In genomic region chr15:79148533-79148932, GRCm38 (mm10) we compare ENCODE assay signal across 9 mouse cellular contexts. TPM values are rescaled to one million over a fixed set of nuclear protein-coding genes. Genes with fewer than 3 reads are reported as not detected.
DNase-seq lines count a peak whose midpoint lies in the region; ATAC-seq lines count a peak whose summit lies in the region.
"Had no signal": no experiment of that assay in that cellular context is flagged by ENCODE, and none has a peak within 500 bp of the region (broad histone marks: within the 10 kb centered on the region; RNA-seq: fewer than 3 reads in every experiment).

No protein-coding gene starts in this region.

- no peak overlapping the region for H3K9ac ChIP-seq in hindbrain, embryonic 13.5 days
- H3K9ac ChIP-seq: liver, embryonic 15.5 days had no signal

- no peaks in the 10 kb centered on the region for H3K9me3 ChIP-seq in hindbrain, embryonic 13.5 days
- H3K9me3 ChIP-seq: liver, embryonic 15.5 days had no signal

- no peak overlapping the region for H3K4me3 ChIP-seq in hindbrain, embryonic 13.5 days
- H3K4me3 ChIP-seq: liver, embryonic 15.5 days had no signal

- peak; percentile 81 for ATAC-seq in frontal cortex, adult (ENCODE audit: low TSS enrichment)
- ATAC-seq in hindbrain, embryonic 13.5 days (ENCODE audit: low FRiP score): no peak

- no peaks in the 10 kb centered on the region for H3K27me3 ChIP-seq in hindbrain, embryonic 13.5 days
- H3K27me3 ChIP-seq: liver, embryonic 15.5 days had no signal

- H3K36me3 ChIP-seq in hindbrain, embryonic 13.5 days: peaks cover 79% of the 10 kb centered on the region

- no peak overlapping the region for H3K4me2 ChIP-seq in hindbrain, embryonic 13.5 days
- H3K4me2 ChIP-seq: liver, embryonic 15.5 days had no signal

- DNase-seq in MN1 (ENCODE audit: low spot score): peak; percentile 92
- peak; percentile 78 for DNase-seq in cerebellum, adult 9-10 months
- DNase-seq in layer of hippocampus, postnatal 14 days (ENCODE audit: low spot score in 2 of 2): peak; percentile 76 to 83
- peak; percentile 82 for DNase-seq in lung, postnatal 25 days (ENCODE audit: low spot score)
- peak; percentile 66 for DNase-seq in right cerebral cortex, adult 18-20 months
- peak; percentile 92 for DNase-seq in thymus, postnatal 4 days

- H3K27ac ChIP-seq in hindbrain, embryonic 13.5 days: peak overlapping the region; percentile 14; the same call in 1 of the 2 replicates
- H3K27ac ChIP-seq: liver, embryonic 15.5 days had no signal

- peaks cover 26% of the 10 kb centered on the region for H3K4me1 ChIP-seq in hindbrain, embryonic 13.5 days (replicated peaks)
- H3K4me1 ChIP-seq: liver, embryonic 15.5 days had no signal

- WGBS in hindbrain, embryonic 13.5 days: 51% methylated on average over 7 of the region's 7 CpGs

RNA-seq across cellular contexts. Expression of gene 1700088E04Rik, which starts 7.5 kb away (rescaled TPM):
- 15.3 and 22.1 TPM in 2 replicates for polyA plus RNA-seq in hindbrain, embryonic 13.5 days (2015; fragmentation: Nextera tagmentation; extraction: Ambion mirVana)
- 10 to 100 TPM; 12.4 to 13.5 TPM for total RNA-seq in layer of hippocampus, postnatal 14 days (2021)

RNA-seq across cellular contexts. Expression of gene Polr2f, which starts 7.7 kb away (rescaled TPM):
- 263 and 295 TPM in 2 replicates for polyA plus RNA-seq in hindbrain, embryonic 13.5 days (2015; fragmentation: Nextera tagmentation; extraction: Ambion mirVana)
- total RNA-seq in layer of hippocampus, postnatal 14 days (2021): 100 to 1,000 TPM; 114 to 125 TPM

RNA-seq across cellular contexts. Expression of gene Sox10, which starts 16.5 kb away (rescaled TPM):
- polyA plus RNA-seq in hindbrain, embryonic 13.5 days (2015; fragmentation: Nextera tagmentation; extraction: Ambion mirVana): 6.6 and 8.1 TPM in 2 replicates
- total RNA-seq in layer of hippocampus, postnatal 14 days (2021): 10 to 100 TPM; 52.2 to 54.1 TPM

RNA-seq across cellular contexts. Expression of gene Micall1, which starts 39.8 kb away (rescaled TPM):
- 8.7 and 10.3 TPM in 2 replicates for polyA plus RNA-seq in hindbrain, embryonic 13.5 days (2015; fragmentation: Nextera tagmentation; extraction: Ambion mirVana)
- 10 to 100 TPM; 36.5 to 39.3 TPM for total RNA-seq in layer of hippocampus, postnatal 14 days (2021)
